Mouse (Mus musculus) heart, embryonic 11.5 days (tissue): ENCODE measurements at regions not wholly inside any gene's neighbourhood (a gene's known extent, or its start where the extent isn't known, plus 50 kb on each side); places are given as distances from the start of the nearest gene placed in this dataset.

ENCODE experiments used
- ATAC-seq: fragments of 200-750 bp; cut with Nextera tagmentation; replicated peaks from 2 replicates; pipeline ENCODE4 v1.8.0; 2017; ENCODE audit warnings: moderate library complexity; ENCODE audit not compliant: insufficient number of reproducible peaks, low FRiP score, low TSS enrichment
- H3K27ac ChIP-seq: fragments of 300-500 bp; sonication (generic); 2 replicates; pipeline ENCODE4 v1.5.1; 2014; ENCODE audit warnings: mild to moderate bottlenecking, low read depth, low read length
- H3K27me3 ChIP-seq: fragments of 300-500 bp; sonication (generic); 2 replicates; pipeline ENCODE4 v1.6.1; 2014; ENCODE audit warnings: mild to moderate bottlenecking, low read length, mixed read lengths; ENCODE audit not compliant: control insufficient read depth, insufficient read depth
- H3K36me3 ChIP-seq: fragments of 300-500 bp; sonication (generic); 2 replicates; pipeline ENCODE4 v1.6.1; 2014; ENCODE audit warnings: mild to moderate bottlenecking, low read length, moderate library complexity, mixed read lengths; ENCODE audit not compliant: control insufficient read depth, insufficient read depth
- H3K4me1 ChIP-seq: fragments of 300-500 bp; sonication (generic); 2 replicates; pipeline ENCODE4 v1.6.1; 2014; ENCODE audit warnings: low read length; ENCODE audit not compliant: control insufficient read depth, insufficient read depth
- H3K4me2 ChIP-seq: fragments of 300-500 bp; sonication (generic); 2 replicates; pipeline ENCODE4 v1.6.1; 2014; ENCODE audit warnings: mild to moderate bottlenecking, moderate library complexity
- H3K4me3 ChIP-seq: fragments of 300-500 bp; sonication (generic); 2 replicates; pipeline ENCODE4 v1.5.1; 2014; ENCODE audit warnings: low read depth, low read length
- H3K9ac ChIP-seq: fragments of 300-500 bp; sonication (generic); 2 replicates; pipeline ENCODE4 v1.6.1; 2014; ENCODE audit warnings: mild to moderate bottlenecking, low read depth, low read length, moderate library complexity
- H3K9me3 ChIP-seq: fragments of 300-500 bp; sonication (generic); replicated peaks from 2 replicates; pipeline ENCODE4 v1.6.1; 2016; ENCODE audit warnings: low read length; ENCODE audit not compliant: control insufficient read depth
- WGBS: fragments of 180-500 bp; shearing (Covaris S2); extraction: QIAGEN DNeasy Blood & Tissue Kit; methylation state at CpG from one replicate; pipeline ENCODE4 v1.1.7; 2014; ENCODE audit not compliant: insufficient replicate concordance; 5-methylcytosine and 5-hydroxymethylcytosine counted together

- Histone ChIP-seq H3K4me3 (no peak overlapping the region), H3K27me3 (peaks cover 11% of the 10 kb centered on the region; the same call in 1 of the 2 replicates), H3K4me2 (no peak overlapping the region), H3K36me3 (no peaks in the 10 kb centered on the region), H3K9me3 (no peaks in the 10 kb centered on the region), H3K4me1 (no peaks in the 10 kb centered on the region), H3K27ac (no peak overlapping the region), H3K9ac (no peak overlapping the region)
- 62% methylated on average over 13 of the region's 13 CpGs for WGBS
- ATAC-seq = no peak
Observed at GRCm38 (mm10) chr9:46702901-46703636, 295.5 kb upstream of the Gm4791 start.

- Histone ChIP-seq H3K36me3 (no peaks in the 10 kb centered on the region), H3K4me1 (no peaks in the 10 kb centered on the region), H3K27me3 (peaks cover 11% of the 10 kb centered on the region; the same call in 1 of the 2 replicates), H3K27ac (no peak overlapping the region), H3K9ac (no peak overlapping the region), H3K4me3 (no peak overlapping the region), H3K4me2 (no peak overlapping the region), H3K9me3 (no peaks in the 10 kb centered on the region)
- ATAC-seq = no peak
- 35% methylated on average over 16 of the region's 16 CpGs for WGBS
Observed at GRCm38 (mm10) chr9:46702053-46702900, 296.3 kb upstream of the Gm4791 start.

DNA sequence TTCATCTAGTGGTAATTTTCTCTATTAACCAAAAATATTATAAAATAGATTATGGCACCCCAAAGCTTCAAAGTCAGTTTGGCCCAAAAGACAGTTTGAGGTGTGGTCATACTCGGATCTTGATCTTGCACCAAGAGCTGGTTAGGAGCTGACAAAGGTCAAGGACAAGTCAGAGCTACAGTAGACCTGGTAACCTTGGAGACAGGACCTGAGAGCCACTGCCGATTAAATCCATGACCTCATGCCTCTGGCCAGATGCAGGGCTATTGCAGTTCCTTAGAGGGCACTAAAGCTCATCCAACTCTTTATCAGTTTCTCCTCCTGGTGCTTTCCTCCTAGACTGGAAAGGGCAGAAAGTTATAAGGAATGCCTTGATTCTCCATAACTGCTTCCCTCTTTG is 302.4 kb upstream of the Gm4791 start:
- WGBS = 57% methylated on average over 2 of the region's 2 CpGs
- no peaks in the 10 kb centered on the region for H3K36me3 ChIP-seq

DNA sequence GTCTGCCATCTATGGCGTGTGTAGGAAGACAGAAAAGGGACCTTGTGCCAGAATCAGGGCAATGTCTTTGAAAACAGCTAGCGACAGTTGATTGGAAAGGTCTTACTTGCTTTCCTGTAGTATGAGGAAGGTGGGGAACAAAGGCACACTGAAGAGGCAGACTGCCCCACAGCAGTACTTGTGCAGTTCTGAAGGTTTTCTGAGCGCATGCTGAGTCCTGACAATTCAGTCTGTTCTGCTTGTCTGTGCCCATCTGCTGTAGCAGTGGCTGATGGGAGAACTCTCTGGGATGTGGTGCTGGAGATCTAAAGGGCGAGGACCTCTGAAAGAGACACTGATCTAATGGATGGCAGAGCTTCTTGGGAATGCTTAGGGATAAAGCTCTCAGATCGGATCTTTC is 309.2 kb upstream of the Gm4791 start:
- Histone ChIP-seq H3K4me1 (no peaks in the 10 kb centered on the region), H3K27ac (no peak overlapping the region), H3K27me3 (0 out of 2 replicates have a peak, but pooled peaks cover 5% of the 10 kb centered on the region), H3K4me2 (no peak overlapping the region), H3K36me3 (no peaks in the 10 kb centered on the region), H3K9ac (no peak overlapping the region), H3K4me3 (no peak overlapping the region), H3K9me3 (no peaks in the 10 kb centered on the region)
- 68% methylated on average over 5 of the region's 5 CpGs for WGBS
- no peak for ATAC-seq

More for the DNA sequence above, 302.4 kb upstream of the Gm4791 start:
- H3K27ac ChIP-seq = no peak overlapping the region
- H3K27me3 ChIP-seq = no peaks in the 10 kb centered on the region
- no peaks in the 10 kb centered on the region for H3K4me1 ChIP-seq
- no peak for ATAC-seq
- no peak overlapping the region for H3K4me3 ChIP-seq
- no peaks in the 10 kb centered on the region for H3K9me3 ChIP-seq
- no peak overlapping the region for H3K4me2 ChIP-seq
- no peak overlapping the region for H3K9ac ChIP-seq

DNA sequence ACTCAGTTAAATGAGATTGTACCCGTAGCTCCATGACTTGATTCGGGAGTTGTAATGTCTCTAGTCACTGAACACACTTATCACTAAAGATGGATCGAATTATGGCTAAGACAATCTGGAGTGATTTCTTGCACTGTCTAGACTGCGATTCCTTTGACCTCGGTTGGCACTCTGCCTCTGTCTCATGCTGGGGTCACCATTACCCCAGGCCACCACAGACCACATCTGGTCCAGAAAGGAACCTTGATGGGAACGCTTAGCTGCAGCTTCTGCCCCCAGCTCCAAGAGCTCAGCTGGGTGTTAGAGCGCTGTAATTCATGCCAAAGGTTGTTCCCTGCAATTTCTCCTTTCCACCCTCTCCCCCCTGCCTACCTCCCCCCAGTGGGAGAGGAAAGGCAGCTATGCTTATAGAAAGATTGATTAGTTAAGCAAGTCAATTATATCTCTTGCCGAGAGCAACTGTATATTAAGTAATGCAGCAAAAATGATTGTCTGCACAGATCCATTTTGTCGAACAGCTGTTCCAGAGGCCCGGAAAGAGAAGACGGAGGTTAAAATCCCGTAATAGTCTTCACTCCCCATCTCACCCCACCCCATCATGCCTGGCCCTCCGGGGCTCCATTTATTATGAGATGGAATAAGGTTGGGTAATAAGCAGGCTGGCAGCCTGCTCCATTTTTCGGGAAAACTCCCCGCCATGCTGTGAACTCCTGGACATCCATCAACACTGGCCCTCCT is 314.3 kb upstream of the Gm4791 start:
- no peak for ATAC-seq
- no peaks in the 10 kb centered on the region for H3K4me1 ChIP-seq
- WGBS = 79% methylated on average over 15 of the region's 15 CpGs

GRCm38 (mm10) chr9:46672050-46672449 is 326.5 kb upstream of the Gm4791 start:
- no peak overlapping the region for H3K9ac ChIP-seq
- H3K4me3 ChIP-seq = no peak overlapping the region
- no peak for ATAC-seq
- no peaks in the 10 kb centered on the region; the same call in none of the 2 replicates for H3K27me3 ChIP-seq
- H3K4me1 ChIP-seq = no peaks in the 10 kb centered on the region
- no peaks in the 10 kb centered on the region for H3K9me3 ChIP-seq
- WGBS = 33% methylated on average over 3 of the region's 3 CpGs
- no peak overlapping the region for H3K4me2 ChIP-seq
- no peak overlapping the region for H3K27ac ChIP-seq
- H3K36me3 ChIP-seq = no peaks in the 10 kb centered on the region

More for the DNA sequence above, 314.3 kb upstream of the Gm4791 start:
- no peak overlapping the region for H3K27ac ChIP-seq
- H3K4me2 ChIP-seq = no peak overlapping the region
- H3K4me3 ChIP-seq = no peak overlapping the region
- H3K9me3 ChIP-seq = no peaks in the 10 kb centered on the region
- no peak overlapping the region for H3K9ac ChIP-seq
- no peaks in the 10 kb centered on the region for H3K36me3 ChIP-seq
- H3K27me3 ChIP-seq = 0 out of 2 replicates have a peak, but pooled peaks cover 4% of the 10 kb centered on the region

GRCm38 (mm10) chr9:46654422-46654821 is 334.6 kb upstream of the 4931429L15Rik start:
- no peak overlapping the region for H3K4me2 ChIP-seq
- no peak overlapping the region for H3K9ac ChIP-seq
- H3K36me3 ChIP-seq = no peaks in the 10 kb centered on the region
- H3K27me3 ChIP-seq = peaks cover 4% of the 10 kb centered on the region; the same call in 1 of the 2 replicates
- WGBS = 81% methylated on average over 8 of the region's 8 CpGs
- H3K4me3 ChIP-seq = no peak overlapping the region
- no peaks in the 10 kb centered on the region for H3K4me1 ChIP-seq
- no peak for ATAC-seq
- no peaks in the 10 kb centered on the region for H3K9me3 ChIP-seq
- no peak overlapping the region for H3K27ac ChIP-seq

DNA sequence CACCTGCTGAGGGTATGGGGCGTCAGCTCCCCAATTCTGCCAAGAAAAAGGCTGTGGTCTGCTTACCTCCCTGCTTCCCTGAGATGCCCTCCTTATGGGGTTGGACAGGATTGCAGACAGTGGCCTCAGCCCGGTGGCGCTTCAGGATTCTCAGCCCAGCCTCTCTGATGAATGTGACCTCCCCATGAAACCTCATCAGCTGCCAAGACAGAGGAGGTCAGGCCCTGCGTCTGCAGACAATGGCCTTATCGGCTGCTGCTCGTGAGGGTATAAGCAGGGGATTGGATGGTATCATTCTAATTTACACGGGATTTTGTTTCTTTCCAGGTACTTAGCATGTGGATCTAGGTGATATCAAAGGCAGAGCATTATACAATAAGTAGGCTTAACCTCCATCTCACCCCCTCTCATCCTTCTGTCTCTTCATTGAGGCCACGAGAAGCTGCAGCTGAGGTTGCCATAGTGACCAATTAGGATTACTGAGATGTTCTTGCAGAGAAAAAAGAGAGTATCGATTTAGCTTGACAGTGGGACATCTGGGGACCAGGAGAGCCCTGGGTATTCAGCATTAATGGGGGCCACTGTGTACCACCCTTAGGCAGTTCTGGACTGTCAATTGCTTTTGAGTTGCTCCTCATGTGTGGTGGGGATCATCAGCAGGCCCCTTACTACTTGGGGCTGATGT is 327.6 kb upstream of the 4931429L15Rik start:
- ATAC-seq = no peak
- no peak overlapping the region for H3K27ac ChIP-seq
- no peaks in the 10 kb centered on the region for H3K9me3 ChIP-seq
- H3K9ac ChIP-seq = no peak overlapping the region
- H3K4me2 ChIP-seq = no peak overlapping the region
- H3K27me3 ChIP-seq = peaks cover 4% of the 10 kb centered on the region; the same call in 1 of the 2 replicates
- no peaks in the 10 kb centered on the region for H3K36me3 ChIP-seq
- 63% methylated on average over 9 of the region's 9 CpGs for WGBS
- H3K4me3 ChIP-seq = no peak overlapping the region
- no peaks in the 10 kb centered on the region for H3K4me1 ChIP-seq
